Mouse (Mus musculus): ENCODE results near the gene Peak1.

Gene Peak1

DNA sequence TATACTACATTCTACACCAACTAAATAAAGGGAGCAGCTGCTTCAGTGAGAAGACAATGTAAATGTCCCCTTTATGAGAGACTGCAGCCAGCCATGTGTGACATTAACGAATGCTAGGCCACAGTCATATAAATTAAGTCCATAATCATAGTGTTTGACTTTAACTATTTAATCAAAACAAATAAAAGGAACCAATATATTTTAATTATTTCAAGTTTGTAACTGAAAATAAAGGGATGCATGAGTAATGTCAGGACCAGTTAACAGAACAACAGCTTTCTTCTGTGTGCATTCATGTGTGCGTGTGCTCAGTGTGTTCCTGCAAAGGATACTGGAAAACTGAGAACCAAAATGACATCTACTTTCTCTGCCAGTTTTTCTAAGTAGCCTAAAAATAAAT, 113.3 kb downstream of the Peak1 start:
- DNase-seq = no peak

GRCm38 (mm10) chr9:56302921-56303465, 114.9 kb downstream of the Peak1 start:
- no peak for DNase-seq

GRCm38 (mm10) chr9:56290019-56290418, 127.8 kb downstream of the Peak1 start:
- DNase-seq = no peak

DNA sequence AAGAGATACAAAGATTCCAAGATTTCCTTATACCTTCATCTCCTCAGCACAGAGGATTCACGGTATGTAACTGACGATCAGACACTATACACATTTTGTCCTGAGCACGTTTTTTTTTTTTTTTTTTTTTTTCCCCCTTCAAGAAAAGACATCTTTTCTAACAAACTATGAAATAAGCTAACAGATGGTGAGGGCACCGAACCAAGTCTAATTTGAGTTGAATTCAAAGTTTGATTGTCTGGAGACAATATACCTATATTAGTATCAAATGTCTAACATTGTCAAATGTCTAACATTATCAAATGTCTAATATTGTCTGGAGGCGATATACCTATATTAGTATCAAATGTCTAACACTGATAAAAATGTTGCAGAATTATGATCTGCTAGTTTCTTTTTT, 135.4 kb downstream of the Peak1 start:
- DNase-seq = no peak

DNA sequence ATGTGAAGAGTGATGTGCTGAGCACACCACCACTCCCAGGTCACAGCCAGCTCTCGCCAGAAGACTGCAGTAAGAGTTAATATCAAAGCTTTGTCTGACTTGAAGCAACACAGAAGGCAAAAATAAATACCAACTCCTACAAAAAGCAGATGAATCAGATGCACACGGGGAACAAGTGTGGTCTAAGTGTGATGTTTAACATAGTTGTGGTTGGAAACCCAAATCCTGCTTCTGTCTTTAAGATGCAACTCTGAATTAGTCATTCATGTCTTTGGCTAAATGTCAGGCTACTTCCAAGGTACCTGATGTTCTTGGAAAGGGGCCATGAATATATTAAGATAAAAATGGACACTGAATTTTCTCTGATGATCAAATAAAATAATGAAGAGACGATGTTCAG, 144.3 kb downstream of the Peak1 start:
- no peak for DNase-seq

DNA sequence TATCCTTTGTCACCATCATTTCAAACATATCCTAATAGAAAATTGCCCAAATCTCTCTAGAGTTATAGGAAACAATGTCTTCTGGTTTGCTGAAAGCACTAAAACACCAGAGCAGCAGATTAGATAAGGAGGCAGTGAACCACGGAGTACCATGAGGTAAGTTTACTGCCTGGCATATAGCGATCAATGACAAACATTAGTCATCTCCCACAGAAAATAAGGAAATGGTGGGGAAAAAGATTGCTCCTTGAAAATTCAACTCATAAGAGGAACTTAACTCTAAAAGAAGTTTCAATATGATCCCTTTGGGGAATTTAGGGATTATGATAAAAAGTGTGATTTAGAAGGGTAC, 145.6 kb downstream of the Peak1 start:
- no peak for DNase-seq

- DNase-seq = no peak
Observed at GRCm38 (mm10) chr9:56271326-56272246, 146.3 kb downstream of the Peak1 start.

GRCm38 (mm10) chr9:56269101-56269500, 148.8 kb downstream of the Peak1 start:
- DNase-seq = no peak

GRCm38 (mm10) chr9:56266200-56266815, 151.6 kb downstream of the Peak1 start:
- no peak for DNase-seq

DNA sequence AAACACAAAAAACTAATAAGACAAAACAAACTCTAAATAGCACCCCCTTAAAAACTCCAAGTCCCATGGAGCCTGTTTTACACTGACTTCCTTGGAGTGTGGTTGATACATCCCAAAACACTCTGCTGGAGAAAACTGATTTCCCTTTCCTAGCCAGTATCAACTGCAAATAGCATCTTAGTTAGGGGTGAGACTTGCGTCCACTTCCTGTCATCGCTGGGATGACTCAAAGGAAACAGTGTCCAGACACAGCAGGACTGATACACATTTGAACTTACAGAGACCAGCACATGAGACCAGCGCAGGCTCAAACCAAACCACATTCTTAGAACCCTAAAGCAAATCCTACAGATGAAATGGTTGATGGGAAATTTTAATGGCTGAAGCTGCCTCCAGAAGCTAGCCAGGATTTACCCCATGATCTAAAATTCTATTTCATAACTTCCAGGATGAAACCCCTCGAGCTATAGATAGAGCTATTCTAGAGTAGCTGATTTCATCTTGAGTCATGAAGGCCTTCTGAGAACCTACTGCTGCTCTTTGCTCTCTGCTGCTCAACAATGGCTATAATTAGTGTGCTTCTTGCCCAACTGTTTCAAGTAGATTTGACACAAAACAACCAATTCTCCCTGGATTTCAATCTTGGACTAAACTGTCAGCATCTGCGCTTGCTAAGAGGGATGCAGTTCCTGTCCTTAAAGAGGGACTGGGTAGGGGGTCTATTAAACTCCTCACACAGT, 152.2 kb downstream of the Peak1 start:
- DNase-seq = no peak

GRCm38 (mm10) chr9:56265022-56265360, 152.9 kb downstream of the Peak1 start:
- no peak for DNase-seq

DNA sequence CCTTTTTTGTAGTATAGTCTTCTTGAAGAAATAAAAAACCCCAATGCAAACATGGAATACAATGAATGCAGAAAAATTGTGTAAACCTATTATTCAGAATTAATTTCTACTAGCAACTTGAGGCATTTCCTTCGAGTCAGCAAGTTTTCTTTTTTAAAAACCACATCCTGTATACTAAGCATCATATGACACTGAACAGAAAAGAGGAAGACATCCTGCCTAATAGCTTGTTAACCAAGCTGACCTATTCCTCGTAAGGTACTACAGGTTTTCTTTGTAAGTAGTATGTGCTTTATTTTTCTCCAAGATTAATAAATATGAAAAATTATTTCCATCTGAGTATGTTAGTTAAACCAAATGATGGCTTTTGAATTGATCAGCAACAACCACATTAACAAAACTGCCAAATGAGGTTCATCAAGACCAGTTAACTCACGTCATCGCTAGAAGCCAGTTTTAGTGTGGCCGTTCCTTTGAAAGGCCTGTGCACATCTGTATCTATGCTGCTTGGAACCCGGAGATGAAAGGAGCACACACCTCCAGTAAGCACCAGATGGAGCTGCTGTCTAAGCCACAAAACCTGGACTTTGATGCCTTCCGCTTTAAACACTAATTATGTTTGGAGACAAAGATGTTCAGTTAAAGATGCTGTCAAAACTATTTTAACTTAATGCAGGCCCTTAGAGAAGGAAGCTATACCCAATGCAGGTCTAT, 153.4 kb downstream of the Peak1 start:
- peak; percentile 42 for DNase-seq

DNA sequence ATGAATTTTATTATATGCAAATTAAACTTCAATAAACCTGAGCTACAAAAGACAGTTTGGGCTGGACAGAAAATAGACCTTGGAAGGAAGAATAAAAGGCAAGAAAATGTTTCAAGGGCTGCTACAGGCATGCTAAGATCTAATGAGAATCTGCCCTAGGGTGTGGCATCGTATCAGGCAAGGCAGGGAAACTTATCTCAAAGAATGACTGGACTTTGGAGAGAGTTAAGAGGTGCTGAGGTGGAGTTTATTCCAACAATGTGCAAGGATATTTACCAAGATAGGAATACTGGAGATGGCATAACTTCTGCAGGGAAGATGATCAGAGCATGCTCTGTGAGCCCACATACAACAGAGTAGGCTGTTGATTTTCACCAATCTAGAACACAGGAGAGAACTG, 154.8 kb downstream of the Peak1 start:
- DNase-seq = no peak

DNA sequence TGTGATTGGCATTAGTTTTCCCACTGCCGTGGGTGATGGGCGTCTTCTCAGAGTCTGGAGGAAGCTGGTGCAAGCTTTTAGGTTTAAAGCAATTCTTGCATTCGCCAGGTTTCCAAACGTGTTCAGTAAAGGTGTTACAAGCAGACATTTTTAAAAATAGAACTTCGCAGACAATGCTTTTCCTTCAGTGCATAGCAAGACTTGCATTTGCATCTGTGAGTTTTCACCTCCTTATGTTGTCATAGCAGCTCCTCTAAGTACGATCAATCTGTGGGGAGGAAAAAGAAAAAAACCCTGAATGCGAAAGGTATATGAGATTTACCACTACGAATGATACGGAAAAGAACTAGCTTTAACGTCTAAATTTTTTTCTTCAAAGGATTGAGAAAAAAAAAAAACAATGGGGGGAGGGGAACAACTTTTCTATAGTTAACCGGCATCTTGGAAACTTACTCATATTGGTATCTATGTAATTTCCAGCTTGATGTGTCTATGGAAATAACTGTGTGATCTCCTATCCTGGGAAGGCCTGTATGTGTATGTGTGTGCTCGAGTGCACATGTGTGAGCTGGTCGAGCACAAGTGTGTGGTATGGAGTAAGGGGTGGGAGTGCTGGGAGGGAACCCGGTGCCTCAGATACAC, 157.3 kb downstream of the Peak1 start:
- no peak for DNase-seq

DNA sequence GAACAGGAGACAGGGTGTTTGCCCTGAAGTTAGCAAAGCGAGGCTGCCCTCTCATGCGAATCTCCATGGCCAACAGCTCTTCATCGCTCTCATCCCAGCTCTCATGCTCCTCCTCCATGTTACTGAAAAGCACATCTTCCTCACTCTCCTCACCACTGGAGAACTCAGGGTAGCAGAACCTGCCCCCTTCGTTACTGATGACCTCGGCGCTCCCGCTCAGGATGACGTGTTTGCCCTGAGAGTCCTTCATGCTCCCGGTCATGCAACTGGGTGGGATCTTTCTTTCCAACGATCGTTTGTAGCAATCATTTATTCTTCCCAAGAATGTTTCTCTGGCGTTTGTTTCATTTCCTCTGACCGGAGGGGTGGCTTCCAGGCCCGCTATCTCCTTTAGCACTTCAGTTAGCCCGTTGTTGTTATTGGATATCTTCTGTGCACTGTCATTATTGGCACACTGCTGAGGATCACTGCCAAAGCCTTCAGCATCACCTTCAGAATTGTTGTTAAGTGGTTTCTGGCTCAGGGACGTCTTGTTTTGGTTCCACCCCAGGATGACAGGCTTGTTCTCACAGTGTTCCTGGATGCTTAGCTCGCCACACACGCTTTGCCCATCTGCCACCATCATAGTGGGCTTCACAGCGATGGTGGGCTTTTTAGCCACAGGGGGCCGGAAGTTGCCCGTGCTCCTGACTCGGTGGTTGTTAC, 157.9 kb downstream of the Peak1 start:
- peak; percentile 74 for DNase-seq

GRCm38 (mm10) chr9:56258261-56258790, 159.5 kb downstream of the Peak1 start:
- no peak for DNase-seq

DNA sequence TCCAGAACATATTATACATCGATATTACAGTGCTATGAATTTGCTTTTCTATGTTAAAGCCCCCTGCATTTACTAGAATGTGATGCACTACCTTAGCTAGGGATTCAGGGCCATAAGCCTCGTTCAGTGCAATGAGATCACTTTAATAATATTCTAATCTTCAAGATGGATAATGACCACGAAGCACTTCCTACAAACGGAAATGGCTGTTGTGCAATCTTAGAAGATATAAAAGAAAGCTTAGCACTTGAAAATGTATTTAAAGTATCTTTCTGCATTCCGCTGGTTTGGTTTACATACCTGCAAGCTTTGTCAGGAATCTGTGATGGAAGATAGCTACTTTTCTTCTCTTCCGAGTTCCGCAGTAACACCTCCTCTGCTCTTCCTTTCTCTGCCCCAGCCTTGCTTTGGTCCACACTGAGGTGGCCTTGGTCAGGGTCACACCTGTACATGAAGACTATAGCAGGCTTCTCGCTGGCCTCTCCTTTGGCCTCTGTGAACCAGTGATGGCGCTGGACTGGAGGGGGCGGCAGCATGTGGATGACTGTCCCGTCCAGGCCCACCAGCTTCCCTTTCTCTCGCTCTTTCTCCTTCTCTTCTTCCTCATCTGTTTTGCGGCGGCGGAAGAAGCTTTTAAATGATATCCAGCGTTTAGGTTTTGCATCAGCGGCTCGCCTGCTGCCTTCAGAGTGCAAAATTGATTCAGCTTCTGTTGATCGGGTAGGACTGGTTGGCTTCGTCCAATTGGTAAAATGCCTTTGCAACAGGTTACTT, 160.5 kb downstream of the Peak1 start:
- DNase-seq = no peak

DNA sequence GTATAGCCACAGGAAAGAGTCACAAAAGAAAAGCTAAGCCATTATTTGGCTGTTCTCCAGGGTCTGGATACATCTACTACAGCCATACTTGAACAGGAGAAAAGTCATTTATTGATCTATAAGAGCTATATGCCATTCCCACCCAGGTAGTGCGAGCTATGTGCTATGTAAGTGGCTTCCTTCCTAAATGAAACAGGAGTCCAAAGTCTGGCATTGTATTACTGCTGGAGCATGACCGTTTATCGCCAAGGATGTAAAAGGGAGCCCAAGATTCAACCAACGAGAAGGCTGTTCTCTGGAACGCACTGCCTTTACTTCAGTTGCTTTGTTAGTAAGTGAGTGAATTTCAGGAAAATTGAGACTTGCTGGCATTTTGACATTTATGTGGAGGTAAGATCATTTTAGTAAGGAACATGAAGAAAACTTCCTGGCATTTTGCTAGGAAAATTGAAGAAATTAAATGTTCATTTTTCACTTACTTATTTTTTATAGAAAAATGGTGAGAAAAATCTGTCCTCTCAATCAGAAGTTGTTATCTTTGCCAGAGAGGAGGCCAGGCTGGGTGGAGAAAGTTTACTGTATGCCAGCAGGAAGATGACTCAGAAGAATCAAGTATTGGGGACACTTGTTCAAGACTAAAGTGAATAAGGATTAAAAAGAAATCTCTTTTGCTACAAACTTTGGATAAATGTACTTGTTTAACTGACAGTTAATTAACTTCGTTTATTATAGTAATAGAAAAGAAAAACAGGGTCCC, 162.0 kb downstream of the Peak1 start:
- DNase-seq = no peak

DNA sequence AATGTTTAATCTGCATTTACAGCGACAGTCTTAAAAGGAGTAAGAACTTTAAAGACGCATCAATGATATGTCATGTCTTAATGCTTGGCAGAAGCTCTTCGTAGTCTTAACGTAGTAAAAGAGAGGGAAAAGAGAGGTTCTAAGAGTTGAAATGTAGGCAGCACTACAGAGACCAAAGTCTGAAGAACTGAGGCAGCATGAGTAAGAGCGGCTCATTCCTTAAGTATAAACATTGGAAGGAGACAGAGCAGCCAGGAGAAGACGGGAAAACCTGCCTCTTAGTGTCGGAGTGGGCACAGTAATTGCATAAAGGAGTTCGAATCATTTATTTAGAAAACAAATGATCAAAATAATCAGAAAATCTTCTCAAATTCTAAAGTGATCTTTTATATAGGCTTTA, 173.5 kb downstream of the Peak1 start:
- DNase-seq = no peak

DNA sequence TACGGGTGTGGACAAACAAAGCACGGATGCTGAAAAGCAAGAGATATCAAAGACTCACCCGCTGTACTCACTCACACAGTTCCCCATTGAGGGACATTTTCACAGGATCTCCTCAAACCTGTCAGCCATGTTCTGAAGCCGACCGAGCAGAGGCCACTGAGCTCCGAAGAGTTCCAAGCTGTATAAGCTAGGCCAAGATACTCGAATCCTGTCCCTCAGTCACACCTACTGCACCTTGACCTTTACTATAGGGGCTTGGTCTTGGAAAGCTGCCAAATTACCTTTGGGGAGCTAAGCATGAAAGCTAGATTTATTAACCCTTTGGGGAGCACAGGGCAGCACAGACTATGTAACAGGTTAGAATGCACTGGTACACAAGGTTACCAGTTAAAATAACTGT, 174.0 kb downstream of the Peak1 start:
- no peak for DNase-seq

Data from lung, postnatal 10 days (tissue).